In the genomic region with DNA sequence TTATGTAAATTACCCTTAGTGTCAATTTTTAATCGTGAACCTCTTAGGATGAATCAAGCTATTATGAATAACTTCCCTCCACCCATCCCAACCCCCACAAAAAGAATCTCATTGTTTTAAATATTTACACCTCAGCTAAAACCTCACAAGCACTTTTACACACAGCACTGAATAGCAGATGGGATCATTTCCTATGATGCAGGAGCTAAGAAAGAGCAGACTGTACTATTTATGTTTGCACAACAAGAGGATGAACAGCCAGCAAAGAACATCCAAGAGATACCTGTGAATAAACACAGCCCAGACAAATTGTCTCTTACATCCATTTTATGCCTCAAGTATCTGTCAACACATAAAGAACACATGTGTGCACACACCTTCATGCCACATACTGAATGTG, we compare ENCODE assay signal across 26 mouse cellular contexts.
"Had no signal": no experiment of that assay in that cellular context is flagged by ENCODE, and none has a peak within 500 bp of the region (broad histone marks: within the 10 kb centered on the region; RNA-seq: fewer than 3 reads in every experiment).

No protein-coding gene starts in this region.

- H3K4me2 ChIP-seq: heart, embryonic 11.5 days; heart, embryonic 13.5 days; heart, embryonic 15.5 days; hindbrain, embryonic 12.5 days; hindbrain, embryonic 14.5 days; intestine, embryonic 15.5 days; limb, embryonic 12.5 days had no signal

- H3K4me1 ChIP-seq: hindbrain, embryonic 12.5 days; intestine, embryonic 15.5 days; limb, embryonic 10.5 days had no signal

- H3K4me3 ChIP-seq: gastrocnemius, adult 2 months; heart, embryonic 13.5 days; heart, embryonic 15.5 days; hindbrain, embryonic 10.5 days; hindbrain, embryonic 12.5 days; intestine, embryonic 15.5 days; layer of hippocampus, adult 2 months; left cerebral cortex, adult 2 months; limb, embryonic 10.5 days; limb, embryonic 12.5 days had no signal

- H3K9ac ChIP-seq: heart, embryonic 13.5 days; heart, embryonic 15.5 days; hindbrain, embryonic 12.5 days; hindbrain, embryonic 14.5 days; intestine, embryonic 15.5 days; limb, embryonic 12.5 days had no signal

- H3K27ac ChIP-seq: gastrocnemius, adult 2 months; heart, embryonic 13.5 days; heart, embryonic 15.5 days; hindbrain, embryonic 10.5 days; hindbrain, embryonic 12.5 days; hindbrain, embryonic 14.5 days; intestine, embryonic 15.5 days; layer of hippocampus, adult 2 months; left cerebral cortex, adult 2 months; limb, embryonic 10.5 days; limb, embryonic 12.5 days had no signal

- H3K36me3 ChIP-seq: heart, embryonic 13.5 days; heart, embryonic 15.5 days; hindbrain, embryonic 10.5 days; hindbrain, embryonic 12.5 days; intestine, embryonic 15.5 days; limb, embryonic 10.5 days; limb, embryonic 12.5 days had no signal

- DNase-seq: gastrocnemius, adult 2 months; gastrocnemius, postnatal 10 days; gastrocnemius, postnatal 25 days; heart, adult 18-20 months; heart, postnatal 14 days; heart, postnatal 4 days; kidney, adult 18-20 months; kidney, adult 8-10 months; kidney, postnatal 10 days; kidney, postnatal 25 days; kidney, postnatal 4 days; liver had no signal

- ATAC-seq: hindbrain, embryonic 16.5 days; inflammation-experienced regulatory T-cells, adult 6 months; intestine, embryonic 15.5 days; intestine, postnatal 0 days had no signal

- H3K27me3 ChIP-seq: heart, embryonic 13.5 days; heart, embryonic 15.5 days; hindbrain, embryonic 12.5 days; intestine, embryonic 15.5 days; limb, embryonic 12.5 days had no signal

- H3K9me3 ChIP-seq: heart, embryonic 13.5 days; heart, embryonic 15.5 days; hindbrain, embryonic 10.5 days; hindbrain, embryonic 12.5 days; intestine, embryonic 15.5 days; limb, embryonic 10.5 days; limb, embryonic 12.5 days had no signal
